Mouse (Mus musculus): ENCODE results near the gene Trim25.
A peak's percentile ranks its signal among the peaks of the same experiment; 100 is the strongest.

DNA sequence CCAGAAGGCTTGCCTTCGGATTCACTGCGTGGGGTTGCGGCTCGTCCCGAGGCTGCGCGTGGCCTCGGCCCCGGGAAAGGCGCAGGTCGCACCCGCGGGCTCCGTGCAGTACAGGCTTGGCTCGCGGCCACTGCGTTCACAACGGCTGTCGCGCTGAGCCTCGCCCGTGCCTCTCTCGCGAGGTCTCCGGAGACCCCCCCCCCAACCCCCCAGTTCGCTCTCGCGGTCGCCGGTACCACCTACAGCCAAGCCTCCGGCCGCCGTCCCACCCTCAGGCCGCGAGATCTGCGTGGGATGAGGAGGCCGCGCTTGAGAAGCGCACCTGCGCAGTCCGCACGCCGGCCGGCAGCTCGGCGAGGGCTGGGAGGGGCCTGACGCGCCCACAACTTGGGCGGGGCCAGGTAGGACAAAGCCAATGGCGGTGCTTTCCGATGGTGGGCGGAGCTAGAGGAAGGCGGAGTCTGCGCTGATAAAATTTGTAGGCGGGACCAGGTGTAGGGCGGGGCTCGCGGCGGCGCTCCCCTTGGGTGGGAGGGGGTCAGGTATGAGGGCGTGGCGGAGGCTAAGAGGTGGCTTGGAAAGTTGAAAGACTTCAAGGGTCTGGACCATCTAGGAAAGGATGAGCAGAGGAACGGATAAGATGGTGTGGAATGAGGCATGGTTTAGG is 61.4 kb downstream of the Trim25 start:
- TF ChIP-seq CTCF (IDR thresholded peaks at IDR 0.05; ENCODE audit: extremely low read depth, insufficient read depth, low read length) (no peak), POLR2A (IDR thresholded peaks at IDR 0.05; ENCODE audit: extremely low read depth, insufficient read depth, low read length) (peak; percentile 70; the same call in 1 of the 2 replicates)
